In genomic region chr1:172500451-172501370, GRCm38 (mm10) we compare ENCODE assay signal across 8 mouse cellular contexts. TPM values are rescaled to one million over a fixed set of nuclear protein-coding genes. Genes with fewer than 3 reads are reported as not detected.
A peak's percentile ranks its signal among the peaks of the same experiment; 100 is the strongest.
DNase-seq lines count a peak whose midpoint lies in the region; ATAC-seq lines count a peak whose summit lies in the region.

No protein-coding gene starts in this region.

- 2% methylated on average over 56 of the region's 56 CpGs for WGBS in embryonic facial prominence, embryonic 13.5 days
- WGBS in heart, embryonic 16.5 days = under 1% methylated on average over 56 of the region's 56 CpGs
- WGBS in stomach, embryonic 16.5 days = 2% methylated on average over 56 of the region's 56 CpGs

- H3K27me3 ChIP-seq in embryonic facial prominence, embryonic 13.5 days = peaks cover 26% of the 10 kb centered on the region
- no peaks in the 10 kb centered on the region for H3K27me3 ChIP-seq in heart, embryonic 16.5 days (ENCODE audit: control insufficient read depth, insufficient read depth, low read length)
- peaks cover 23% of the 10 kb centered on the region for H3K27me3 ChIP-seq in megakaryocyte, embryonic 14.5 days (replicated peaks)
- H3K27me3 ChIP-seq in stomach, embryonic 16.5 days (ENCODE audit: control insufficient read depth, insufficient read depth, low read length) = no peaks in the 10 kb centered on the region

- peak; percentile 41 to 50 for DNase-seq in spleen, adult 18-20 months
- DNase-seq in spleen, postnatal 14 days (ENCODE audit: low spot score in 2 of 2) = no peak
- DNase-seq in kidney, postnatal 14 days = peak; percentile 84
- DNase-seq in frontal cortex, postnatal 10 days (ENCODE audit: low spot score in 2 of 2) = no peak

- peak overlapping the region; percentile 55 for H3K27ac ChIP-seq in embryonic facial prominence, embryonic 13.5 days
- H3K27ac ChIP-seq in heart, embryonic 16.5 days (ENCODE audit: low read length) = peak overlapping the region; percentile 69
- H3K27ac ChIP-seq in stomach, embryonic 16.5 days (ENCODE audit: low read length) = peak overlapping the region; percentile 89

- peaks cover 36% of the 10 kb centered on the region for H3K36me3 ChIP-seq in embryonic facial prominence, embryonic 13.5 days
- H3K36me3 ChIP-seq in heart, embryonic 16.5 days (ENCODE audit: control insufficient read depth, insufficient read depth) = peaks cover 11% of the 10 kb centered on the region
- H3K36me3 ChIP-seq in megakaryocyte, embryonic 14.5 days (replicated peaks; ENCODE audit: low read length) = peaks cover 30% of the 10 kb centered on the region
- peaks cover 2% of the 10 kb centered on the region for H3K36me3 ChIP-seq in stomach, embryonic 16.5 days (ENCODE audit: control insufficient read depth, insufficient read depth, low read length)

- ATAC-seq in embryonic facial prominence, embryonic 13.5 days (ENCODE audit: insufficient number of reproducible peaks, insufficient read depth, low FRiP score, low TSS enrichment, low read depth) = peak; percentile 4; the same call in 1 of the 2 replicates
- ATAC-seq in heart, embryonic 16.5 days (replicated peaks; ENCODE audit: extremely low read depth, insufficient read depth, low FRiP score) = peak; percentile 60
- ATAC-seq in stomach, embryonic 16.5 days (ENCODE audit: insufficient read depth, low FRiP score) = peak; percentile 66

- peak overlapping the region; percentile 60 for H3K4me3 ChIP-seq in embryonic facial prominence, embryonic 13.5 days
- peak overlapping the region; percentile 65 for H3K4me3 ChIP-seq in heart, embryonic 16.5 days (ENCODE audit: low read length)
- peak overlapping the region; percentile 97 for H3K4me3 ChIP-seq in megakaryocyte, embryonic 14.5 days (replicated peaks)
- peak overlapping the region; percentile 67 for H3K4me3 ChIP-seq in stomach, embryonic 16.5 days (replicated peaks; ENCODE audit: low read length)

- peak overlapping the region; percentile 77 for H3K4me2 ChIP-seq in embryonic facial prominence, embryonic 13.5 days
- peak overlapping the region; percentile 67 for H3K4me2 ChIP-seq in heart, embryonic 16.5 days (ENCODE audit: low read depth, low read length)
- peak overlapping the region; percentile 58 for H3K4me2 ChIP-seq in stomach, embryonic 16.5 days (ENCODE audit: low read depth, low read length)

- H3K9me3 ChIP-seq in embryonic facial prominence, embryonic 13.5 days = no peaks in the 10 kb centered on the region
- H3K9me3 ChIP-seq in heart, embryonic 16.5 days (replicated peaks; ENCODE audit: control insufficient read depth, low read length) = no peaks in the 10 kb centered on the region
- no peaks in the 10 kb centered on the region for H3K9me3 ChIP-seq in megakaryocyte, embryonic 14.5 days
- no peaks in the 10 kb centered on the region for H3K9me3 ChIP-seq in stomach, embryonic 16.5 days (replicated peaks; ENCODE audit: control insufficient read depth, low read length)

- H3K4me1 ChIP-seq in embryonic facial prominence, embryonic 13.5 days = peaks cover 55% of the 10 kb centered on the region
- peaks cover 37% of the 10 kb centered on the region for H3K4me1 ChIP-seq in heart, embryonic 16.5 days (ENCODE audit: control insufficient read depth, insufficient read depth, low read length)
- H3K4me1 ChIP-seq in megakaryocyte, embryonic 14.5 days = peaks cover 73% of the 10 kb centered on the region
- peaks cover 33% of the 10 kb centered on the region for H3K4me1 ChIP-seq in stomach, embryonic 16.5 days (ENCODE audit: control insufficient read depth, insufficient read depth, low read length)

- H3K9ac ChIP-seq in embryonic facial prominence, embryonic 13.5 days = peak overlapping the region; percentile 76
- peak overlapping the region; percentile 74 for H3K9ac ChIP-seq in heart, embryonic 16.5 days (ENCODE audit: low read length)
- H3K9ac ChIP-seq in stomach, embryonic 16.5 days (ENCODE audit: low read length) = peak overlapping the region; percentile 86

RNA-seq across cellular contexts. Expression of gene Tagln2, which starts 0.9 kb away (rescaled TPM):
- polyA plus RNA-seq in embryonic facial prominence, embryonic 13.5 days (2015; fragmentation: Nextera tagmentation; extraction: Ambion mirVana) = 133 and 135 TPM in 2 replicates
- polyA plus RNA-seq in heart, embryonic 16.5 days (2015; fragmentation: Nextera tagmentation; extraction: Ambion mirVana) = 323 and 328 TPM in 2 replicates
- 725 and 2,302 TPM in 2 replicates for polyA plus RNA-seq in megakaryocyte, embryonic 14.5 days (2012; ENCODE audit: insufficient read depth, low replicate concordance)
- 377 and 446 TPM in 2 replicates for polyA plus RNA-seq in stomach, embryonic 16.5 days (2015; fragmentation: Nextera tagmentation; extraction: Ambion mirVana)

RNA-seq across cellular contexts. Expression of gene Igsf9, which starts 19.1 kb away (rescaled TPM):
- polyA plus RNA-seq in embryonic facial prominence, embryonic 13.5 days (2015; fragmentation: Nextera tagmentation; extraction: Ambion mirVana) = 75.6 and 83.2 TPM in 2 replicates
- polyA plus RNA-seq in heart, embryonic 16.5 days (2015; fragmentation: Nextera tagmentation; extraction: Ambion mirVana) = 3.3 and 4.8 TPM in 2 replicates
- polyA plus RNA-seq in megakaryocyte, embryonic 14.5 days (2012; ENCODE audit: insufficient read depth, low replicate concordance) = 0.41 and 0.68 TPM in 2 replicates
- 51.6 and 55.3 TPM in 2 replicates for polyA plus RNA-seq in stomach, embryonic 16.5 days (2015; fragmentation: Nextera tagmentation; extraction: Ambion mirVana)

RNA-seq across cellular contexts. Expression of gene Cfap45, which starts 19.9 kb away (rescaled TPM):
- 2.0 and 2.3 TPM in 2 replicates for polyA plus RNA-seq in embryonic facial prominence, embryonic 13.5 days (2015; fragmentation: Nextera tagmentation; extraction: Ambion mirVana)
- 3.0 and 3.2 TPM in 2 replicates for polyA plus RNA-seq in heart, embryonic 16.5 days (2015; fragmentation: Nextera tagmentation; extraction: Ambion mirVana)
- 0.93 TPM in 1 of 2 replicates, not detected in the other for polyA plus RNA-seq in megakaryocyte, embryonic 14.5 days (2012; ENCODE audit: insufficient read depth, low replicate concordance)
- polyA plus RNA-seq in stomach, embryonic 16.5 days (2015; fragmentation: Nextera tagmentation; extraction: Ambion mirVana) = 2.6 and 3.1 TPM in 2 replicates

RNA-seq across cellular contexts. Expression of gene Slamf9, which starts 25.6 kb away (rescaled TPM):
- polyA plus RNA-seq in embryonic facial prominence, embryonic 13.5 days (2015; fragmentation: Nextera tagmentation; extraction: Ambion mirVana) = 0.47 TPM in 1 of 2 replicates, not detected in the other
- polyA plus RNA-seq in heart, embryonic 16.5 days (2015; fragmentation: Nextera tagmentation; extraction: Ambion mirVana) = 0.77 and 0.95 TPM in 2 replicates
- not detected in 2 replicates for polyA plus RNA-seq in megakaryocyte, embryonic 14.5 days (2012; ENCODE audit: insufficient read depth, low replicate concordance)
- polyA plus RNA-seq in stomach, embryonic 16.5 days (2015; fragmentation: Nextera tagmentation; extraction: Ambion mirVana) = 0.59 and 0.91 TPM in 2 replicates

RNA-seq across cellular contexts. Expression of gene Vsig8, which starts 55.0 kb away (rescaled TPM):
- 0.40 and 0.77 TPM in 2 replicates for polyA plus RNA-seq in embryonic facial prominence, embryonic 13.5 days (2015; fragmentation: Nextera tagmentation; extraction: Ambion mirVana)
- polyA plus RNA-seq in heart, embryonic 16.5 days (2015; fragmentation: Nextera tagmentation; extraction: Ambion mirVana) = 0.32 and 0.55 TPM in 2 replicates
- not detected in 2 replicates for polyA plus RNA-seq in megakaryocyte, embryonic 14.5 days (2012; ENCODE audit: insufficient read depth, low replicate concordance)
- polyA plus RNA-seq in stomach, embryonic 16.5 days (2015; fragmentation: Nextera tagmentation; extraction: Ambion mirVana) = 1.6 and 2.5 TPM in 2 replicates

Comparison
In these comparisons a context has a peak if more than half of its experiments do, and no peak if none do; other contexts are left out.
1. DNase-seq: peak in spleen, adult 18-20 months (2 of 2) and kidney, postnatal 14 days (single experiment); none in spleen, postnatal 14 days (0 of 2) and frontal cortex, postnatal 10 days (0 of 2).
2. ATAC-seq: peak in every context shown above with its lines; median percentile 66 in stomach, embryonic 16.5 days; 60 in heart, embryonic 16.5 days; 4 in embryonic facial prominence, embryonic 13.5 days.
3. Peak in every context shown above with its lines, with median percentiles within 50 percentile points of each other: H3K27ac ChIP-seq, H3K4me2 ChIP-seq, H3K4me3 ChIP-seq and H3K9ac ChIP-seq.